16 mouse cellular contexts compared by ENCODE assay signal in the genomic region with DNA sequence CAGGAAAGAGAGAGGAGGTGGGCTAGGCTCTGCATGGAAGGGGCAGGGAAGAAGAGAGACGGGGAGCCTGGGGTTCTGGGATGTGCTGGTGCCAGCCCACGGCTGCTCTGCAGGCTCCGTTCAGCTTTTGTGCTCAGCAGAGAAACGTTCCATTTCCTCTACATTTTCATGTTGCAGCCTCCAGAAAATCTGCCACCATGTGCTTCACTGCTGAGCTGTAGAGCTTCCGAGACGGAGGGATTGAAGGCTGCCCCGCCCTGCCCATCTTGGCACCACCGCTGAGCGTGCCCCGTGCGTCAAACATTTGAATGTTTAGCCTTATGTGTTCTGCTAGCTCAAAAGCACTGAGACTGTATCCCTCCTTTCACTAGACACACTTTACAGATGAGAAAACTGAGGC.
DNase-seq lines count a peak whose midpoint lies in the region; ATAC-seq and TF ChIP-seq lines count a peak whose summit lies in the region.
"Had no signal": no experiment of that assay in that cellular context is flagged by ENCODE, and none has a peak within 500 bp of the region (broad histone marks: within the 10 kb centered on the region; RNA-seq: fewer than 3 reads in every experiment).

No protein-coding gene starts in this region.

- no peak overlapping the region for H3K27ac ChIP-seq in forebrain, postnatal 0 days (ENCODE audit: low read depth, low read length)
- no peak overlapping the region for H3K27ac ChIP-seq in forebrain, embryonic 13.5 days
- no peak overlapping the region for H3K27ac ChIP-seq in hindbrain, postnatal 0 days
- no peak overlapping the region for H3K27ac ChIP-seq in liver, postnatal 0 days (ENCODE audit: low read depth)
- H3K27ac ChIP-seq: forebrain, embryonic 15.5 days; hindbrain, embryonic 10.5 days had no signal

- no peak overlapping the region for H3K4me2 ChIP-seq in forebrain, postnatal 0 days (ENCODE audit: low read depth)
- no peak overlapping the region for H3K4me2 ChIP-seq in forebrain, embryonic 13.5 days
- no peak overlapping the region for H3K4me2 ChIP-seq in hindbrain, postnatal 0 days (ENCODE audit: low read depth, low read length)
- H3K4me2 ChIP-seq in liver, postnatal 0 days (ENCODE audit: low read depth, low read length) = no peak overlapping the region
- H3K4me2 ChIP-seq: forebrain, embryonic 15.5 days; lung, embryonic 14.5 days had no signal

- no peak overlapping the region for H3K9ac ChIP-seq in forebrain, postnatal 0 days
- no peak overlapping the region for H3K9ac ChIP-seq in forebrain, embryonic 13.5 days
- H3K9ac ChIP-seq in hindbrain, postnatal 0 days (replicated peaks; ENCODE audit: low read length) = no peak overlapping the region
- H3K9ac ChIP-seq in liver, postnatal 0 days (replicated peaks) = no peak overlapping the region
- H3K9ac ChIP-seq: forebrain, embryonic 15.5 days; lung, embryonic 14.5 days had no signal

- no peaks in the 10 kb centered on the region for H3K36me3 ChIP-seq in forebrain, postnatal 0 days (ENCODE audit: insufficient read depth)
- H3K36me3 ChIP-seq in forebrain, embryonic 13.5 days (ENCODE audit: poor library complexity, severe bottlenecking) = no peaks in the 10 kb centered on the region
- H3K36me3 ChIP-seq in hindbrain, postnatal 0 days (ENCODE audit: insufficient read depth, low read length) = no peaks in the 10 kb centered on the region
- no peaks in the 10 kb centered on the region for H3K36me3 ChIP-seq in liver, postnatal 0 days (replicated peaks; ENCODE audit: insufficient read depth, low read length)
- H3K36me3 ChIP-seq: forebrain, embryonic 15.5 days had no signal

- H3K27me3 ChIP-seq in forebrain, postnatal 0 days (ENCODE audit: insufficient read depth, low read length) = no peaks in the 10 kb centered on the region
- no peaks in the 10 kb centered on the region for H3K27me3 ChIP-seq in forebrain, embryonic 13.5 days
- no peaks in the 10 kb centered on the region for H3K27me3 ChIP-seq in hindbrain, postnatal 0 days (ENCODE audit: insufficient read depth, low read length)
- H3K27me3 ChIP-seq in liver, postnatal 0 days (ENCODE audit: insufficient read depth, low read length) = no peaks in the 10 kb centered on the region
- H3K27me3 ChIP-seq: forebrain, embryonic 15.5 days had no signal

- H3K9me3 ChIP-seq in forebrain, postnatal 0 days (ENCODE audit: low read length) = no peaks in the 10 kb centered on the region
- H3K9me3 ChIP-seq in forebrain, embryonic 13.5 days (replicated peaks) = no peaks in the 10 kb centered on the region
- H3K9me3 ChIP-seq in hindbrain, postnatal 0 days (ENCODE audit: low read length) = no peaks in the 10 kb centered on the region
- H3K9me3 ChIP-seq in liver, postnatal 0 days (ENCODE audit: low read length) = no peaks in the 10 kb centered on the region
- H3K9me3 ChIP-seq: forebrain, embryonic 15.5 days; hindbrain, embryonic 10.5 days; megakaryocyte, embryonic 14.5 days had no signal

- TF ChIP-seq CTCF in forebrain, postnatal 0 days (IDR thresholded peaks at IDR 0.05; ENCODE audit: low read depth) = no peak
- no peak for TF ChIP-seq CTCF in hindbrain, postnatal 0 days (IDR thresholded peaks at IDR 0.05; ENCODE audit: low read depth)
- no peak for TF ChIP-seq CTCF in liver, postnatal 0 days (IDR thresholded peaks at IDR 0.05; ENCODE audit: low read depth)

- DNase-seq in forebrain, postnatal 0 days = no peak
- peak; percentile 28 to 73 for DNase-seq in frontal cortex, adult 2 months (ENCODE audit: extremely low spot score in 1 of 2, low spot score in 1 of 2)
- peak; percentile 32 to 74 for DNase-seq in layer of hippocampus, postnatal 14 days (ENCODE audit: low spot score in 2 of 2)
- DNase-seq in right cerebral cortex, postnatal 14 days = peak; percentile 45
- no peak for DNase-seq in hindbrain, postnatal 0 days (ENCODE audit: low spot score)
- DNase-seq in liver, postnatal 0 days = no peak
- DNase-seq in lung, postnatal 36 days = no peak
- DNase-seq: cerebellum, adult 9-10 months; kidney, adult 11 months; kidney, postnatal 25 days; lung, embryonic 14.5 days; thymus, postnatal 14 days had no signal

- no peak overlapping the region for H3K4me3 ChIP-seq in forebrain, postnatal 0 days (ENCODE audit: low read depth, low read length)
- H3K4me3 ChIP-seq in forebrain, embryonic 13.5 days = no peak overlapping the region
- H3K4me3 ChIP-seq in hindbrain, postnatal 0 days (ENCODE audit: low read length) = no peak overlapping the region
- H3K4me3 ChIP-seq in liver, postnatal 0 days (ENCODE audit: low read depth, low read length) = no peak overlapping the region
- H3K4me3 ChIP-seq: forebrain, embryonic 15.5 days; hindbrain, embryonic 10.5 days; megakaryocyte, embryonic 14.5 days had no signal

- no peaks in the 10 kb centered on the region for H3K4me1 ChIP-seq in forebrain, postnatal 0 days (ENCODE audit: insufficient read depth)
- H3K4me1 ChIP-seq in forebrain, embryonic 13.5 days = peaks cover 37% of the 10 kb centered on the region
- 0 out of 2 replicates have a peak, but pooled peaks cover 10% of the 10 kb centered on the region for H3K4me1 ChIP-seq in hindbrain, postnatal 0 days (ENCODE audit: insufficient read depth, low read length)
- H3K4me1 ChIP-seq in liver, postnatal 0 days (ENCODE audit: insufficient read depth) = no peaks in the 10 kb centered on the region
- H3K4me1 ChIP-seq: megakaryocyte, embryonic 14.5 days had no signal

- peak; percentile 40; the same call in 1 of the 2 replicates for ATAC-seq in forebrain, postnatal 0 days
- ATAC-seq in forebrain, embryonic 13.5 days = no peak
- ATAC-seq in hindbrain, postnatal 0 days = no peak
- ATAC-seq in liver, postnatal 0 days = no peak
- ATAC-seq: forebrain, embryonic 15.5 days had no signal

- 64% methylated on average over 11 of the region's 11 CpGs for WGBS in forebrain, postnatal 0 days
- 84% methylated on average over 11 of the region's 11 CpGs for WGBS in forebrain, embryonic 13.5 days
- 56% methylated on average over 11 of the region's 11 CpGs for WGBS in hindbrain, postnatal 0 days
- 82% methylated on average over 11 of the region's 11 CpGs for WGBS in liver, postnatal 0 days (ENCODE audit: insufficient replicate concordance)

- TF ChIP-seq EP300 in liver, postnatal 0 days (IDR thresholded peaks at IDR 0.05; ENCODE audit: low read depth) = no peak

Comparison
In these comparisons a context has a peak if more than half of its experiments do, and no peak if none do; other contexts are left out.
1. DNase-seq: peak in frontal cortex, adult 2 months (2 of 2), layer of hippocampus, postnatal 14 days (2 of 2) and right cerebral cortex, postnatal 14 days (single experiment); none in forebrain, postnatal 0 days (single experiment), hindbrain, postnatal 0 days (single experiment), liver, postnatal 0 days (single experiment) and lung, postnatal 36 days (single experiment).